ENCODE assay signal across 7 mouse cellular contexts in genomic region chr16:23632681-23633080, GRCm38 (mm10).
DNase-seq lines count a peak whose midpoint lies in the region; TF ChIP-seq lines count a peak whose summit lies in the region.

No protein-coding gene starts in this region.

- TF ChIP-seq POLR2A in testis, adult 2 months (IDR thresholded peaks at IDR 0.05; ENCODE audit: control insufficient read depth, low read depth, low read length): no peak
- TF ChIP-seq POLR2A in bone marrow, adult 2 months (IDR thresholded peaks at IDR 0.05; ENCODE audit: borderline replicate concordance, control insufficient read depth, low read depth, low read length): no peak

- 83% methylated on average over 2 of the region's 2 CpGs for WGBS in bone marrow, adult 2 months

- no peaks in the 10 kb centered on the region for H3K4me1 ChIP-seq in testis, adult 2 months (ENCODE audit: control insufficient read depth, insufficient read depth, low read length)
- no peaks in the 10 kb centered on the region for H3K4me1 ChIP-seq in bone marrow, adult 2 months (ENCODE audit: control insufficient read depth, insufficient read depth, low read length)

- no peak overlapping the region for H3K4me3 ChIP-seq in testis, adult 2 months (ENCODE audit: control insufficient read depth, low read depth, low read length)
- H3K4me3 ChIP-seq in bone marrow, adult 2 months (replicated peaks; ENCODE audit: control insufficient read depth, low read depth, low read length): no peak overlapping the region

- no peaks in the 10 kb centered on the region for H3K36me3 ChIP-seq in testis, adult 2 months (ENCODE audit: control insufficient read depth, insufficient read depth, low read length)

- no peak overlapping the region for H3K27ac ChIP-seq in testis, adult 2 months (ENCODE audit: control insufficient read depth, insufficient read depth, low read depth, low read length)
- H3K27ac ChIP-seq in bone marrow, adult 2 months (ENCODE audit: control insufficient read depth, insufficient read depth, low read depth, low read length, poor library complexity): no peak overlapping the region

- DNase-seq in kidney, adult 9 months: peak; percentile 8
- DNase-seq in kidney, postnatal 14 days: no peak
- DNase-seq in testis, postnatal 14 days (ENCODE audit: low spot score): no peak
- no peak for DNase-seq in frontal cortex, adult 2 months (ENCODE audit: extremely low spot score in 1 of 2, low spot score in 1 of 2)
- DNase-seq in urinary bladder, adult 18-20 months (ENCODE audit: low spot score in 2 of 2): no peak

- no peaks in the 10 kb centered on the region for H3K27me3 ChIP-seq in testis, adult 2 months (ENCODE audit: control insufficient read depth, insufficient read depth, low read length)

- TF ChIP-seq CTCF in testis, adult 2 months (IDR thresholded peaks at IDR 0.05; ENCODE audit: control insufficient read depth, insufficient read depth, insufficient replicate concordance, low read depth, low read length): peak; percentile 40; the same call in 1 of the 2 replicates
- peak; percentile 54; the same call in 1 of the 2 replicates for TF ChIP-seq CTCF in bone marrow, adult 2 months (IDR thresholded peaks at IDR 0.05; ENCODE audit: control insufficient read depth, insufficient read depth, low read length)
